Mouse (Mus musculus) kidney, embryonic 15.5 days (tissue): Measurements from ENCODE around the gene Strn4. TPM values are rescaled to one million over a fixed set of nuclear protein-coding genes. Genes with fewer than 3 reads are reported as not detected.

Experiments
- ATAC-seq: fragments of 200-750 bp; cut with Nextera tagmentation; replicated peaks from 2 replicates; pipeline ENCODE4 v1.8.0; 2017; ENCODE audit warnings: moderate TSS enrichment; ENCODE audit not compliant: low FRiP score
- H3K27ac ChIP-seq: fragments of 300-500 bp; sonication (generic); 2 replicates; pipeline ENCODE4 v1.5.1; 2015; ENCODE audit warnings: mild to moderate bottlenecking, inconsistent platforms
- H3K27me3 ChIP-seq: fragments of 300-500 bp; sonication (generic); 2 replicates; pipeline ENCODE4 v1.6.1; 2015; ENCODE audit warnings: inconsistent platforms
- H3K36me3 ChIP-seq: fragments of 300-500 bp; sonication (generic); 2 replicates; pipeline ENCODE4 v1.6.1; 2015; ENCODE audit warnings: inconsistent platforms
- H3K4me1 ChIP-seq: fragments of 300-500 bp; sonication (generic); 2 replicates; pipeline ENCODE4 v1.6.1; 2015; ENCODE audit warnings: inconsistent platforms
- H3K4me2 ChIP-seq: fragments of 300-500 bp; sonication (generic); 2 replicates; pipeline ENCODE4 v1.6.1; 2015; ENCODE audit warnings: moderate library complexity, mild to moderate bottlenecking, inconsistent platforms
- H3K4me3 ChIP-seq: fragments of 300-500 bp; sonication (generic); replicated peaks from 2 replicates; pipeline ENCODE4 v1.5.1; 2015; ENCODE audit warnings: mild to moderate bottlenecking, inconsistent platforms
- H3K9ac ChIP-seq: fragments of 300-500 bp; sonication (generic); 2 replicates; pipeline ENCODE4 v1.6.1; 2015; ENCODE audit warnings: mild to moderate bottlenecking, inconsistent platforms
- H3K9me3 ChIP-seq: fragments of 300-500 bp; sonication (generic); replicated peaks from 2 replicates; pipeline ENCODE4 v1.6.1; 2016; ENCODE audit warnings: inconsistent platforms
- WGBS: fragments of 180-500 bp; shearing (Covaris S2); methylation state at CpG from one replicate; pipeline ENCODE4 v1.1.7; 2015; ENCODE audit warnings: mixed read lengths; 5-methylcytosine and 5-hydroxymethylcytosine counted together
- polyA plus RNA-seq: library from polyadenylated mRNA; unstranded; fragments of >200 nt; fragmentation: Nextera tagmentation; extraction: Ambion mirVana; gene quantifications from 2 replicates; pipeline ENCODE4 v1.2.1, GENCODE M21; 2015

Strn4 gene
- polyA plus RNA-seq, 1 experiment from 2014 or later = 99.8 TPM

DNA sequence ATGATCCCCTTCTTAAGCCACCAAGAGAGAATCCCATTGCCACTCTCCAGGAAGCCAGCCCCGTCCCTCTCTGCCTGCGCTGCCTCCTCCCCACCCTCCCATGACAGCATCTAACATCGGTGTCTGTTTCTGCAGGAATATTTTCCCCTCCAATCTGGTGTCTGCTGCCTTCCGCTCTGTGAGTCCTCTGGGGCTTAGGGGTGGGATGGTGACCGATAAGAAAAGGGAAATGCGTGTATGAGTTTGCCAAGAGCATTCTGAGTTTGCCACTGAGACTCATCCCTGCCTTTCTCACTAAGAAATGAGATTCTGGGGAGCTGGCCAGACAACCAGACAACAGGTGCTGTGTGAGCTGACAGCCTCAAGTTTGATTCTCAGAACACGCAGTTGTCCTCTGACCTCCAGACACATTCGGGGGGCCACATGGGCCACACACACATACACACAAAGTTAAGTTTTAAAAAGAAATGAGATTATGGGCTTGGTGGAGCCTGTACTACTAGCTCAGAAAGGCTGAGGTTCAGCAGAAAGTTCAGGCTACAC is 30.1 kb upstream of the Strn4 start:
- peaks cover 32% of the 10 kb centered on the region for H3K36me3 ChIP-seq
- 0 out of 2 replicates have a peak overlapping the region, but pooled peaks have one; percentile 99 for H3K4me2 ChIP-seq
- WGBS = 80% methylated on average over 8 of the region's 8 CpGs
- no peaks in the 10 kb centered on the region for H3K9me3 ChIP-seq
- H3K4me1 ChIP-seq = peaks cover 39% of the 10 kb centered on the region
- no peak overlapping the region for H3K27ac ChIP-seq
- ATAC-seq = no peak
- H3K9ac ChIP-seq = no peak overlapping the region
- no peaks in the 10 kb centered on the region for H3K27me3 ChIP-seq
- no peak overlapping the region for H3K4me3 ChIP-seq

DNA sequence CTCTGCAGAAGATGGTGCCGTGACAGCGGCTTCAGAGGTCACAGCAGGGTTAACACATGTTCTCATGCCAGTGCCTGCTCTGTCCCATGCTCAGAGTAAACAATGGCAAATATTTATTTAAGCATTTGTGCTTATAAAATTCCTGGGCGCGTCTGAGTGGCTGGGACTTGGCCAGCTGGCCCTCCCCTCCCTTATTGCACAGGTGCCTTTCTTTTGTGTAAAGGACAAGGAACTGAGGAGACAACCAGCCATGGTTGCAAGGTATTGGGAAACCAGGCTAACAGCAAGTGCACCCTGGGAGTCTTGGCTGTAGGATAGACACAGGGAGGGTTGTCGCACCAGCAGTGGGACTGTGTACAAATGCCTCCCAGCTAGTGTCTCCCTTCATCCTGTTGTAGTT is 23.4 kb upstream of the Strn4 start:
- H3K27me3 ChIP-seq = no peaks in the 10 kb centered on the region
- no peak overlapping the region for H3K27ac ChIP-seq
- H3K4me1 ChIP-seq = no peaks in the 10 kb centered on the region; the same call in 1 of the 2 replicates
- no peaks in the 10 kb centered on the region for H3K9me3 ChIP-seq
- H3K36me3 ChIP-seq = peaks cover 59% of the 10 kb centered on the region
- H3K4me3 ChIP-seq = no peak overlapping the region
- ATAC-seq = no peak
- H3K4me2 ChIP-seq = no peak overlapping the region
- 61% methylated on average over 5 of the region's 5 CpGs for WGBS
- no peak overlapping the region for H3K9ac ChIP-seq

DNA sequence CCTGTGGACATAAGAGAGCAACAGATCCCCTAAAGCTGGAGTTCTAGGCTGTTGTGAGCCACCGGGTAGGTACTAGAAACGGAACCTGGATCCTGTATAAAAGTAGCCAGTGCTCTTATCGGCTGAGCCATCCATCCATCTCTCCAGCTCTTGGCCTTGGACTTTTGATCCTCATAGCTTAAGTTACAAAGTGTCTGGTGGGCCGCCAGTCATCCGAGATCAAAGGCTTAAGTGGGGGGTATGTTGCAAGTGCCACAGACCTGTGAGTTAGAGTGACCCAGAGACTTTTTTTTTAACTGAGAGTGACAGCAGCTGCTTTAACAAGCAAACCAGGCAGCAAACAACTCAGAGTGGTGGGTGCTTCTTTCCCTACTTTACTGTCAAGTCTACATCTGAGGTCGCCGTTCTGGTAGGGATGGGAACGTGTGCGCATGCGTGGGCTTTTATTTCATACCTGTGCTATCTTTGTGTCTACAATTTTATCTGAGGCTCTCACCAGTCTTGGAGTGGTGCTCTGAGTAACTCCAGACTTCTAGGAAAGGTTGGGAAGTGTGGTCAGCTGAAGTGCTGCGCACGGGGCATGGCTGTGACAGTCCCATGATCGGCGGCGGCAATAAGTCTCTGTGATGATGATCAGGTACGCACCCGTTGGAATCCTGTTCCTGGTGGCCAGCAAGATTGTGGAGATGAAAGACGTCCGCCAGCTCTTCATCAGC is 22.5 kb upstream of the Strn4 start:
- Histone ChIP-seq H3K27me3 (no peaks in the 10 kb centered on the region), H3K27ac (no peak overlapping the region), H3K9me3 (no peaks in the 10 kb centered on the region), H3K36me3 (peaks cover 59% of the 10 kb centered on the region), H3K4me1 (no peaks in the 10 kb centered on the region; the same call in 1 of the 2 replicates), H3K4me3 (no peak overlapping the region), H3K4me2 (no peak overlapping the region), H3K9ac (no peak overlapping the region)
- ATAC-seq = no peak
- WGBS = 78% methylated on average over 19 of the region's 19 CpGs

DNA sequence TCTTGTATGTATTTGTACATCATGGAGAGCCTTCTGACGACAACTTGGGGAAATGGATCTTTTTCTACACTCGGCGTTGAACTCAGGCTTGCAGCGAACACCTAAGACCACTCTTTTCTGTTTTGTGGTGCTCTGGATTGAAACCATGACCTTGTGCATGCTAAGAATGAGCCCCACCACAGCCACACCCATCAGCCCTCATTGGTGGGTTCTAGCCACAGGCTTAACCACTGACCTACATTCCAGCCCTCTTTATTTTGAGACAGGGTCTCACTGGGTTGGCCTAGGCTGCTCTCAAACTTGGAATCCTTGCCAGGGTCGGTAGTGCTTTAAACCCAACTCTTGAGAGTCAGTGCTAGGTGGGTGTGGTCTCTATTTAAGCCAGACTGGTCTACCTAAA is 20.8 kb upstream of the Strn4 start:
- ATAC-seq = no peak
- H3K9ac ChIP-seq = no peak overlapping the region
- H3K27ac ChIP-seq = no peak overlapping the region
- H3K36me3 ChIP-seq = peaks cover 61% of the 10 kb centered on the region
- WGBS = 93% methylated on average over 5 of the region's 5 CpGs
- no peaks in the 10 kb centered on the region for H3K9me3 ChIP-seq
- H3K4me3 ChIP-seq = no peak overlapping the region
- no peaks in the 10 kb centered on the region; the same call in 1 of the 2 replicates for H3K4me1 ChIP-seq
- no peak overlapping the region for H3K4me2 ChIP-seq
- H3K27me3 ChIP-seq = no peaks in the 10 kb centered on the region

DNA sequence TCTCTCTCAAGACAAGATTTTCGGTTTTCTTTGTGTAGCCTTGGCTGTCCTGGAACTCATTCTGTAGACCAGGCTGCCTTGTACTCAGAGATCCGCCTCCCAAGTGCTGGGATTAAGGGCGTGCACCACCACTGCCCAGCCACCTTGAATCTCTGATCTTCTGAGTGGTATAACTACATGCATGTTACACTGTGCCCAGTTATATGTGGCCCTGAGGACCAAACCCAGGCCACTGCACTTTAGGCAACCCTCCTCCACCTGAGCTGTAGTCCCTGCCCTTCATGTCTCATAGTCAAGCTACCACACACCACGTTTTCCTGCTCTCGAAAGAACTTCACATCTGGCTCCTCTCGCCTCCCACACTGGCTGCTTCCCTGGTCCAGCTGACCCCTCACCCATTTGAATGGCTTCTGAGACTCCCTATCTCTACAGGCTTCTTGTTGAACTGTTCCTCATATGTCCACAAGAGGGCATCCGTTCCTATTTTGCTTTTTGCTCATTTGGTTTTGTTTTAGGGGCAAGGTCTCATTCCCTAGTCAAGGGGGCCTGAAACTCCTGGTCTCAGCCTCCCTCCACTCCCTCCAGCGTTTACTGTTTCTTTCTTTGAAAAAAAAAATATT is 11.2 kb upstream of the Strn4 start:
- WGBS = 28% methylated on average over 8 of the region's 8 CpGs
- Histone ChIP-seq H3K4me1 (0 out of 2 replicates have a peak, but pooled peaks cover 4% of the 10 kb centered on the region), H3K36me3 (peaks cover 31% of the 10 kb centered on the region), H3K9ac (no peak overlapping the region), H3K9me3 (no peaks in the 10 kb centered on the region), H3K27ac (no peak overlapping the region), H3K4me2 (no peak overlapping the region), H3K4me3 (no peak overlapping the region), H3K27me3 (no peaks in the 10 kb centered on the region)
- 0 out of 2 replicates have a peak, but pooled peaks have one; percentile 48 for ATAC-seq

DNA sequence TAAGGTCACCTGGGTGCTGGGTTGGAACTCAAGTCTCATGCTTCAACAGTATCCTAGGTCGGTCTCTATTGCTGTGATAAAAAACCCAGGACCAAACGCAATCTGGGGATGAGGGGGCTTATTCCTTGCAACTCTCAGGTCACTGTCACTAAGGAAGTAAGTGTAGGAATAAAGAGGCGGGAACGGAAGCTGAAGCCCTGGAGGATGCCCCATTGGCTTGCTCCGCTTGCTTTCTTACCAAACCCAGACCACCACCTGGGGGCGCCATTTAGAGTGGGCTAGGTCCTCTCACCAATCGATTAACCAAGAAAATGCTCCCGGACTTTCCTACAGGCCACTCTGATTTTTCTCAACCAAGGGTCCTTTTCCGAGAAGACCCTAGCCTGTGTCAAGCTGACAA is 7.8 kb upstream of the Strn4 start:
- H3K9ac ChIP-seq = no peak overlapping the region
- no peaks in the 10 kb centered on the region for H3K9me3 ChIP-seq
- H3K27ac ChIP-seq = no peak overlapping the region
- peaks cover 30% of the 10 kb centered on the region for H3K4me1 ChIP-seq
- H3K27me3 ChIP-seq = peaks cover 24% of the 10 kb centered on the region
- no peak overlapping the region for H3K4me2 ChIP-seq
- ATAC-seq = no peak
- 87% methylated on average over 9 of the region's 9 CpGs for WGBS
- no peak overlapping the region for H3K4me3 ChIP-seq
- peaks cover 37% of the 10 kb centered on the region for H3K36me3 ChIP-seq

DNA sequence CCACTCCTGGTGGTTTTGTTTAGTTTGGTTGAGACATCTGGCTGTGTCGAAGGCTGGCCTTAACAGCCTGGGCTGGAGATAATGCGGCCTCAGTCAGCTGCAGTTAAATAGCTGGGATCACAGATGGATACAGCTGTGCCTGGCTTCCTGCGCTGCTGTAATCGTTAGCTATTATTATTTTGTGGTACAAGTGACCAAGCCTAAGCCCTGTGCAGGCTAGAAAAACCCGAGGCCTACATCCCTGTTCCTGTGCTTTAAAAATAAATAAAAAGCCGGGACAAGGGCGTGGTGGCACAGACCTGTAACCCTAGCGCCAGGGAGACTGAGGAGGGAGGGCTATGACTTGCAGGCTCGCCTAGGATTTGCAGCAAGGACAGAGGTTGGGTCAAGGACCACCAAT is 7.0 kb upstream of the Strn4 start:
- ATAC-seq = no peak
- WGBS = 78% methylated on average over 9 of the region's 9 CpGs

DNA sequence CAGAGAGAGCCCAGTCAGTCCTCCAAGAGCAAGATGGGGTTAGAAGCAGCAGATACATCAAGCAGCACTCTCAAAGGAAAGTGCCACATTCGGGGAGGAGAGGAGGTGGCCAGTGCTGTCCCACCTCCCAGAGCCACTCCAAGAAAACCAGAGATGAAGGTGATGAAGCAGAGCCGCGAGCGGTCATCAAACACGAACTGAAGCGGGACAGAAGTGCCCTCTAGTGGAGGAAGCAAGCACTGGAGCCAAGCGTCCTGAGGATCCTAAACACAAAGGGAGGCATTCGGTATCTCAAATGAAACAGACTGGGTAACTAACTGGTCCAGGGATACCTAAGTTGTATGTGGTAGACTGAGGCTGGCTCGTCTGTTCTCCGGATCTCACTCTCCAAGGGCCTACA is 6.0 kb upstream of the Strn4 start:
- H3K4me1 ChIP-seq = peaks cover 27% of the 10 kb centered on the region
- no peak overlapping the region for H3K27ac ChIP-seq
- no peak overlapping the region for H3K9ac ChIP-seq
- no peak overlapping the region for H3K4me2 ChIP-seq
- ATAC-seq = no peak
- H3K4me3 ChIP-seq = no peak overlapping the region
- peaks cover 51% of the 10 kb centered on the region for H3K36me3 ChIP-seq
- WGBS = 27% methylated on average over 10 of the region's 10 CpGs
- no peaks in the 10 kb centered on the region for H3K9me3 ChIP-seq
- H3K27me3 ChIP-seq = peaks cover 30% of the 10 kb centered on the region

More for the DNA sequence above, 7.0 kb upstream of the Strn4 start:
- Histone ChIP-seq H3K36me3 (peaks cover 44% of the 10 kb centered on the region), H3K4me2 (no peak overlapping the region), H3K27ac (no peak overlapping the region), H3K9me3 (no peaks in the 10 kb centered on the region), H3K27me3 (peaks cover 30% of the 10 kb centered on the region), H3K4me1 (peaks cover 30% of the 10 kb centered on the region), H3K9ac (no peak overlapping the region), H3K4me3 (no peak overlapping the region)

DNA sequence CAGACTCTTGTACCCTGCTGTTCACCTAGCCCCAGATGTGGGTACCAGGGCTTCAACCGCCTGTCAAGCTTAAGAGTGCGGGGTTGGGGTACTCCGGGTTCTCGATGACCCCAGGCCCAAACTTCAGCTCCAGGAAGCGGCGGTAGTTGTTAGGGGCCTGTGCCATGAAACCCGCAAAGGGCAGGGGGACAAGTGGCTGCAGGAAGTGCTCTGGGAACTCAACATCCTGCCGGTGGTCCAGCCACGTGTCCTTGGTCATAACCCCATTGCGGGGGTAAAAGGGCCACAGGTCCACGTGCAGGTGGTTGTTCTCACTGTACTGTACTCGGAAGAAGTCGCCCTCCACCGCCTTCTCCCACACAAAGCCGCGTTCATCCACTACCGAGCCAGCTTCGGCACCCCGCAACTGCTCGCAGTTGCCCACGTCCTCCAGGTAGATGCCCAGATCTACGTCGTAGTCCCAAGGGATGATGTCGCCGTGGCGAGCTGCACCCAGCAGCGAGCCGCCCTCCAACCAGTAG is 5.2 kb upstream of the Strn4 start:
- 50% methylated on average over 28 of the region's 28 CpGs for WGBS
- Histone ChIP-seq H3K4me3 (peak overlapping the region; percentile 47), H3K36me3 (peaks cover 51% of the 10 kb centered on the region), H3K4me1 (peaks cover 30% of the 10 kb centered on the region), H3K9me3 (no peaks in the 10 kb centered on the region), H3K27me3 (peaks cover 30% of the 10 kb centered on the region), H3K27ac (no peak overlapping the region), H3K9ac (peak overlapping the region; percentile 25; the same call in 1 of the 2 replicates), H3K4me2 (peak overlapping the region; percentile 92)
- peak; percentile 10; the same call in 1 of the 2 replicates for ATAC-seq

DNA sequence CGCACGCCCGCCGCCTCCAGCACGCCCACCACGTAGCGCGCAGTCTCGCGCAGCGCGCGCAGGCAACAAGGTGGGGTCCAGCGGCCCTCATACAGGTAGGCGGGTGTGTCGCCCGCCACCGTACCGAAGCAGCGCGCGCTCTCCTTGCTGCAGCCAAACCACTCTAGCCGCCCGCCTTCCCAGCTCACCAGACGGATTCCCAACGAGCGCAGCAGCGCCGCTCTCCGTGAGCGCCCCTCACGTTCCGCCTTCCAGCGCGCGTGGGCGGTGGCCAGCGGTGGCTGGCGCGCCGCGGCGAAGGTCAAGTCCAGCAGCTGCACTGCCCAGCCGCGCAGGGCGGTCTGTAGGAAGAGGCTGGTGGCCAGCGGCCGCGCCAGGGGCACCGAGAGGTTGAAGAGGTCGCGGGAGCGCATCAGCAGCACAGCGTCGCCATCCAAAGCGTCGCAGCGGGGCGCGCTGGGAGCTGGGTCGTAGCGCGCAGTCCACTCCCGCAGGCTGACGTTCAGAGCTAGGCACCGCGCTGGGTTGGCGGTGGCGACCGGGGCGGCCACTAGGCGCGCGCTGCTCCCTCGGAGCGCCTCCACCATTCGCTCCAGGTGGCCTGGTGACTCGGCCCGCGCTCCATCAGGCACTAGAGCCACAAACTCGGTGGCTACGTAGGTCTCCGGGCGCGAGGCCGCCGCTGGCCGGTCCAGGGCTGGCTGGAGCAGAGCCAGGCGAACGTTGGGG is 4.6 kb upstream of the Strn4 start:
- H3K4me2 ChIP-seq = peak overlapping the region; percentile 92
- peaks cover 36% of the 10 kb centered on the region for H3K4me1 ChIP-seq
- 11% methylated on average over 90 of the region's 90 CpGs for WGBS
- peak overlapping the region; percentile 25; the same call in 1 of the 2 replicates for H3K9ac ChIP-seq
- no peak overlapping the region for H3K27ac ChIP-seq
- peaks cover 30% of the 10 kb centered on the region for H3K27me3 ChIP-seq
- no peaks in the 10 kb centered on the region for H3K9me3 ChIP-seq
- ATAC-seq = peak; percentile 63
- peak overlapping the region; percentile 47 for H3K4me3 ChIP-seq
- peaks cover 51% of the 10 kb centered on the region for H3K36me3 ChIP-seq

DNA sequence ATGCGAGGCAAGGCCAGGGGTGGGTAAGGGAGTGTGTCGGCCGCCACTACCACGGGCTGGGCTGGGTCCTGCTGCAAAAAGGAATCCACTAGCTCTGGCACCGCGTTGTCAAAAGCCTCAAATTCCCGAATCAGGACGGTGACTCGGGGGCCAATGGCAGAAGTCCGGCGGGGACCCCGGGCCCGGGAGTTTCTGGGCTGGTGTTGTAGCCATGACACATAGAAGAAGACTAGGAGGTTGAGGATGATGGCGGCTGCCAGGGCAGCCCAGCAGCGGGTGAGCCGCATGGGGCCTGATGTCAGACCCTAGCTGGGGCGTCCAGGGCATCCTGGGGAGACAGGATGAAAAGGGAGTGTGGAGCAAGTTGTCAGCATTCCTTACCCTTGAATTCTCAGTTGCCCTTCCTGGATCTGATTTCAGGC is 4.0 kb upstream of the Strn4 start:
- H3K27me3 ChIP-seq = peaks cover 30% of the 10 kb centered on the region
- peak overlapping the region; percentile 25; the same call in 1 of the 2 replicates for H3K9ac ChIP-seq
- H3K36me3 ChIP-seq = peaks cover 46% of the 10 kb centered on the region
- peaks cover 36% of the 10 kb centered on the region for H3K4me1 ChIP-seq
- peak overlapping the region; percentile 92 for H3K4me2 ChIP-seq
- 12% methylated on average over 17 of the region's 17 CpGs for WGBS
- H3K27ac ChIP-seq = no peak overlapping the region
- ATAC-seq = peak; percentile 3; the same call in 1 of the 2 replicates
- no peaks in the 10 kb centered on the region for H3K9me3 ChIP-seq
- H3K4me3 ChIP-seq = peak overlapping the region; percentile 47
